Mouse (Mus musculus) heart, postnatal 0 days (tissue): Measurements from ENCODE around the gene Ctso. TPM values are rescaled to one million over a fixed set of nuclear protein-coding genes. Genes with fewer than 3 reads are reported as not detected.

Experiments used
- ATAC-seq: fragments of 200-750 bp; cut with Nextera tagmentation; 2 replicates; pipeline ENCODE4 v1.8.0; 2017; ENCODE audit warnings: low read depth, moderate number of reproducible peaks, moderate library complexity; ENCODE audit not compliant: insufficient read depth
- DNase-seq: peaks from one replicate; pipeline ENCODE4 v3.0.0-alpha.2; 2016; ENCODE audit warnings: low spot score
- H3K27ac ChIP-seq: fragments of 300-500 bp; sonication (generic); 2 replicates; pipeline ENCODE4 v1.5.1; 2014; ENCODE audit warnings: low read depth, mild to moderate bottlenecking
- H3K27me3 ChIP-seq: fragments of 300-500 bp; sonication (generic); 2 replicates; pipeline ENCODE4 v1.6.1; 2014; ENCODE audit warnings: low read length, mixed read lengths; ENCODE audit not compliant: control insufficient read depth, insufficient read depth
- H3K36me3 ChIP-seq: fragments of 300-500 bp; sonication (generic); replicated peaks from 2 replicates; pipeline ENCODE4 v1.6.1; 2014; ENCODE audit warnings: low read length, mixed read lengths; ENCODE audit not compliant: control insufficient read depth, insufficient read depth
- H3K4me1 ChIP-seq: fragments of 300-500 bp; sonication (generic); 2 replicates; pipeline ENCODE4 v1.6.1; 2014; ENCODE audit warnings: antibody characterized with exemption; ENCODE audit not compliant: control insufficient read depth, insufficient read depth
- H3K4me2 ChIP-seq: fragments of 300-500 bp; sonication (generic); 2 replicates; pipeline ENCODE4 v1.6.1; 2014; ENCODE audit warnings: low read depth, mild to moderate bottlenecking, low read length, moderate library complexity
- H3K4me3 ChIP-seq: fragments of 300-500 bp; sonication (generic); 2 replicates; pipeline ENCODE4 v1.5.1; 2014; ENCODE audit warnings: low read depth, low read length
- H3K9ac ChIP-seq: fragments of 300-500 bp; sonication (generic); replicated peaks from 2 replicates; pipeline ENCODE4 v1.6.1; 2014; ENCODE audit warnings: low read depth, low read length, mixed read lengths
- H3K9me3 ChIP-seq: fragments of 300-500 bp; sonication (generic); replicated peaks from 2 replicates; pipeline ENCODE4 v1.6.1; 2016; ENCODE audit warnings: low read length; ENCODE audit not compliant: control insufficient read depth
- CTCF ChIP-seq: IDR thresholded peaks from 2 replicates; pipeline ENCODE4 v1.5.1; 2016; ENCODE audit warnings: antibody characterized with exemption, control low read depth, low read depth
- EP300 ChIP-seq: IDR thresholded peaks from 2 replicates; pipeline ENCODE4 v1.6.1; 2016; ENCODE audit warnings: antibody characterized with exemption, low read depth
- WGBS: fragments of 180-500 bp; shearing (Covaris S2); extraction: QIAGEN DNeasy Blood & Tissue Kit; methylation state at CpG from one replicate; pipeline ENCODE4 v1.1.7; 2014; 5-methylcytosine and 5-hydroxymethylcytosine counted together
- polyA plus RNA-seq: library from polyadenylated mRNA; unstranded; fragments of >200 nt; fragmentation: Nextera tagmentation; extraction: Ambion mirVana; gene quantifications from 2 replicates; pipeline ENCODE4 v1.2.1, GENCODE M21; 2015
- total RNA-seq: library from RNA; depleted of rRNA; stranded (reverse); fragments of >200 nt; gene quantifications from 2 replicates; pipeline ENCODE4 v1.2.3, GENCODE M21; 2014; ENCODE audit warnings: low replicate concordance

The Ctso gene
- total and polyA plus RNA-seq, 2 experiments from 2014 or later = 9.6 to 19.5 TPM

GRCm38 (mm10) chr3:81925856-81926255 is 6.5 kb upstream of the Ctso start:
- 36% methylated on average over 5 of the region's 5 CpGs for WGBS
- TF ChIP-seq EP300 = no peak
- no peak for TF ChIP-seq CTCF

GRCm38 (mm10) chr3:81926764-81927325 is 5.6 kb upstream of the Ctso start:
- Histone ChIP-seq H3K9me3 (no peaks in the 10 kb centered on the region), H3K36me3 (no peaks in the 10 kb centered on the region), H3K4me2 (no peak overlapping the region), H3K4me1 (no peaks in the 10 kb centered on the region), H3K27me3 (no peaks in the 10 kb centered on the region), H3K27ac (no peak overlapping the region), H3K9ac (no peak overlapping the region), H3K4me3 (no peak overlapping the region)
- DNase-seq (no peak), ATAC-seq (no peak)
- WGBS = 57% methylated on average over 9 of the region's 9 CpGs
- TF ChIP-seq CTCF = no peak
- no peak for TF ChIP-seq EP300

More at GRCm38 (mm10) chr3:81925856-81926255, 6.5 kb upstream of the Ctso start:
- ATAC-seq (no peak), DNase-seq (no peak)
- Histone ChIP-seq H3K27ac (no peak overlapping the region), H3K36me3 (no peaks in the 10 kb centered on the region), H3K9ac (no peak overlapping the region), H3K27me3 (no peaks in the 10 kb centered on the region), H3K4me2 (no peak overlapping the region), H3K4me3 (no peak overlapping the region), H3K4me1 (no peaks in the 10 kb centered on the region), H3K9me3 (no peaks in the 10 kb centered on the region)

GRCm38 (mm10) chr3:81929073-81929472 is 3.3 kb upstream of the Ctso start:
- Histone ChIP-seq H3K4me1 (no peaks in the 10 kb centered on the region), H3K9ac (no peak overlapping the region), H3K27me3 (no peaks in the 10 kb centered on the region), H3K4me3 (no peak overlapping the region), H3K36me3 (no peaks in the 10 kb centered on the region), H3K27ac (no peak overlapping the region), H3K4me2 (no peak overlapping the region), H3K9me3 (no peaks in the 10 kb centered on the region)
- WGBS = 44% methylated on average over 1 of the region's 1 CpGs
- TF ChIP-seq CTCF (no peak), EP300 (no peak)
- ATAC-seq = no peak
- no peak for DNase-seq

GRCm38 (mm10) chr3:81931695-81932094 is 706 bp upstream of the Ctso start:
- H3K27ac ChIP-seq = no peak overlapping the region
- no peak for ATAC-seq
- no peaks in the 10 kb centered on the region for H3K9me3 ChIP-seq
- no peak overlapping the region for H3K4me2 ChIP-seq
- H3K4me1 ChIP-seq = no peaks in the 10 kb centered on the region
- H3K27me3 ChIP-seq = no peaks in the 10 kb centered on the region
- no peaks in the 10 kb centered on the region for H3K36me3 ChIP-seq
- DNase-seq = no peak
- no peak for TF ChIP-seq CTCF
- TF ChIP-seq EP300 = no peak
- no peak overlapping the region for H3K4me3 ChIP-seq
- 76% methylated on average over 3 of the region's 3 CpGs for WGBS
- no peak overlapping the region for H3K9ac ChIP-seq

GRCm38 (mm10) chr3:81933348-81933747 is 947 bp downstream of the Ctso start:
- peak overlapping the region; percentile 55; the same call in 1 of the 2 replicates for H3K4me2 ChIP-seq
- H3K27ac ChIP-seq = no peak overlapping the region
- no peak for TF ChIP-seq EP300
- H3K4me3 ChIP-seq = 0 out of 2 replicates have a peak overlapping the region, but pooled peaks have one; percentile 98
- ATAC-seq (no peak), DNase-seq (no peak)
- 73% methylated on average over 4 of the region's 4 CpGs for WGBS
- H3K36me3 ChIP-seq = no peaks in the 10 kb centered on the region
- no peak overlapping the region for H3K9ac ChIP-seq
- no peaks in the 10 kb centered on the region for H3K4me1 ChIP-seq
- H3K9me3 ChIP-seq = no peaks in the 10 kb centered on the region
- no peaks in the 10 kb centered on the region for H3K27me3 ChIP-seq

GRCm38 (mm10) chr3:81938924-81939323 is 6.5 kb downstream of the Ctso start:
- WGBS = 29% methylated on average over 3 of the region's 3 CpGs
- no peaks in the 10 kb centered on the region for H3K9me3 ChIP-seq
- no peak overlapping the region for H3K4me2 ChIP-seq
- no peak overlapping the region for H3K27ac ChIP-seq
- H3K4me3 ChIP-seq = no peak overlapping the region
- no peaks in the 10 kb centered on the region; the same call in 1 of the 2 replicates for H3K36me3 ChIP-seq
- H3K9ac ChIP-seq = no peak overlapping the region
- DNase-seq (no peak), ATAC-seq (no peak)
- TF ChIP-seq CTCF = no peak
- TF ChIP-seq EP300 = no peak
- peaks cover 4% of the 10 kb centered on the region; the same call in 1 of the 2 replicates for H3K4me1 ChIP-seq
- H3K27me3 ChIP-seq = no peaks in the 10 kb centered on the region
